ENCODE assay signal across 34 mouse cellular contexts in the genomic region with DNA sequence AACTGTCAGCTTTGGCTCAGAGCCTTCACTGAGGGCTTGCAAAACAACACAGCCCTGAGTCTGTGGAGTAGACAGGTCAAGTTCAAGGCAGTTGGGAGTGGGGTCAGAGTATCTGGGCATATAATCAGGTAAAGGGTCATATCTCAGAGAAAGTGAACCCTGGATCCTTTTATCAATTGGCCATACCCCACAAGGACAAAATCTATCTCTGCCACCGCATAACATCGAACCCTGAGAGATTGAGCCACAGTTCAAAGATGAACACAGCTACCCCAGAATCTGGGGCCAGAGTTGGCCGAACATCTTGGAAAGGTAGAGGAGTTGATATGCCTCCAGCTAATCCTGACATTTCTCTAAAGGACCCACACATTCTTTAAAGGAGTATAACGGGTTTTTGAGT. TPM values are rescaled to one million over a fixed set of nuclear protein-coding genes. Genes with fewer than 3 reads are reported as not detected.
"Had no signal": no experiment of that assay in that cellular context is flagged by ENCODE, and none has a peak within 500 bp of the region (broad histone marks: within the 10 kb centered on the region; RNA-seq: fewer than 3 reads in every experiment).

No protein-coding gene starts in this region.

- H3K27ac ChIP-seq: embryonic facial prominence, embryonic 10.5 days; embryonic facial prominence, embryonic 12.5 days; embryonic facial prominence, embryonic 13.5 days; embryonic facial prominence, embryonic 15.5 days; forebrain, embryonic 10.5 days; forebrain, embryonic 12.5 days; forebrain, embryonic 13.5 days; forebrain, embryonic 15.5 days; gastrocnemius, adult 2 months had no signal

- H3K9ac ChIP-seq: embryonic facial prominence, embryonic 12.5 days; embryonic facial prominence, embryonic 13.5 days; embryonic facial prominence, embryonic 15.5 days; forebrain, embryonic 12.5 days; forebrain, embryonic 13.5 days; forebrain, embryonic 15.5 days; forebrain, postnatal 0 days had no signal

- H3K9me3 ChIP-seq: embryonic facial prominence, embryonic 10.5 days; embryonic facial prominence, embryonic 12.5 days; embryonic facial prominence, embryonic 13.5 days; embryonic facial prominence, embryonic 15.5 days; forebrain, embryonic 10.5 days; forebrain, embryonic 12.5 days; forebrain, embryonic 13.5 days; forebrain, embryonic 15.5 days had no signal

- H3K27me3 ChIP-seq: embryonic facial prominence, embryonic 12.5 days; embryonic facial prominence, embryonic 15.5 days; forebrain, embryonic 13.5 days; forebrain, embryonic 15.5 days had no signal

- H3K36me3 ChIP-seq: embryonic facial prominence, embryonic 10.5 days; embryonic facial prominence, embryonic 12.5 days; forebrain, embryonic 12.5 days; forebrain, embryonic 15.5 days had no signal

- DNase-seq: cerebellum, adult 18-20 months; cerebellum, adult 2 months; cerebellum, adult 8-10 months; cerebellum, adult 9-10 months; cerebellum, adult 9-11 months; cerebellum, postnatal 10 days; cerebellum, postnatal 14 days; cerebellum, postnatal 25 days; cerebellum, postnatal 36 days; embryo, embryonic 11 days; forebrain, postnatal 0 days; gastrocnemius, adult 2 months; gastrocnemius, postnatal 10 days; gastrocnemius, postnatal 14 days; gastrocnemius, postnatal 25 days; gastrocnemius, postnatal 36 days; heart, adult 11 months had no signal

- ATAC-seq: forebrain, embryonic 13.5 days; forebrain, embryonic 14.5 days; forebrain, embryonic 15.5 days; forebrain, embryonic 16.5 days; forebrain, postnatal 0 days had no signal

- H3K4me2 ChIP-seq: embryonic facial prominence, embryonic 12.5 days; embryonic facial prominence, embryonic 13.5 days; embryonic facial prominence, embryonic 15.5 days; forebrain, embryonic 12.5 days; forebrain, embryonic 13.5 days; forebrain, embryonic 15.5 days had no signal

- H3K4me3 ChIP-seq: embryonic facial prominence, embryonic 10.5 days; embryonic facial prominence, embryonic 12.5 days; embryonic facial prominence, embryonic 13.5 days; embryonic facial prominence, embryonic 15.5 days; erythroblast, embryonic 14.5 days; forebrain, embryonic 10.5 days; forebrain, embryonic 12.5 days; forebrain, embryonic 13.5 days; forebrain, embryonic 15.5 days; gastrocnemius, adult 2 months had no signal

RNA-seq across cellular contexts. Expression of gene Sec14l2, which starts 11.2 kb away (rescaled TPM):
- total RNA-seq: granulocyte monocyte progenitor cell, adult 5-6 weeks had no signal

RNA-seq across cellular contexts. Expression of gene Sec14l3, which starts 47.4 kb away (rescaled TPM):
- total RNA-seq: common myeloid progenitor, adult 5-6 weeks; gastrocnemius, adult 18-20 months; gastrocnemius, adult 2 months; gastrocnemius, adult 8-10 months; gastrocnemius, postnatal 10 days; gastrocnemius, postnatal 14 days; gastrocnemius, postnatal 25 days; gastrocnemius, postnatal 36 days; gastrocnemius, postnatal 4 days; granulocyte monocyte progenitor cell, adult 5-6 weeks had no signal
- polyA plus RNA-seq: cerebellum, adult 2 months; embryonic facial prominence, embryonic 10.5 days; embryonic facial prominence, embryonic 11.5 days; embryonic facial prominence, embryonic 12.5 days; embryonic facial prominence, embryonic 13.5 days; erythroblast, embryonic 14.5 days; forebrain, embryonic 10.5 days had no signal
